Mouse (Mus musculus): ENCODE results near the gene Gc. TPM values are rescaled to one million over a fixed set of nuclear protein-coding genes. Genes with fewer than 3 reads are reported as not detected.

Gene Gc
- total RNA-seq, 4 experiments from 2014 or later, result 0.31 to 4.0 (median 1.4) TPM; not detected in 1

Other genes starting within 250 kb of the Gc start
- gene Npffr2, start 69.5 kb upstream of the Gc start, total RNA-seq (2022), result not detected

Measured in adrenal gland, adult 8-10 months (tissue).